Mouse (Mus musculus) right cerebral cortex, postnatal 36 days (tissue): ENCODE results near the gene Thrsp.
"Not testable (repeated sequence)": the region's sequence is repeated elsewhere in the genome, so short reads cannot be mapped to it uniquely, and the experiment has no call there.

ENCODE experiments used
- DNase-seq, 2 experiments: peaks; one replicate each; pipeline ENCODE4 v3.0.0; 2022; ENCODE audit warnings: low spot score in 2 of 2, mixed read lengths in 1 of 2

Thrsp gene

DNA sequence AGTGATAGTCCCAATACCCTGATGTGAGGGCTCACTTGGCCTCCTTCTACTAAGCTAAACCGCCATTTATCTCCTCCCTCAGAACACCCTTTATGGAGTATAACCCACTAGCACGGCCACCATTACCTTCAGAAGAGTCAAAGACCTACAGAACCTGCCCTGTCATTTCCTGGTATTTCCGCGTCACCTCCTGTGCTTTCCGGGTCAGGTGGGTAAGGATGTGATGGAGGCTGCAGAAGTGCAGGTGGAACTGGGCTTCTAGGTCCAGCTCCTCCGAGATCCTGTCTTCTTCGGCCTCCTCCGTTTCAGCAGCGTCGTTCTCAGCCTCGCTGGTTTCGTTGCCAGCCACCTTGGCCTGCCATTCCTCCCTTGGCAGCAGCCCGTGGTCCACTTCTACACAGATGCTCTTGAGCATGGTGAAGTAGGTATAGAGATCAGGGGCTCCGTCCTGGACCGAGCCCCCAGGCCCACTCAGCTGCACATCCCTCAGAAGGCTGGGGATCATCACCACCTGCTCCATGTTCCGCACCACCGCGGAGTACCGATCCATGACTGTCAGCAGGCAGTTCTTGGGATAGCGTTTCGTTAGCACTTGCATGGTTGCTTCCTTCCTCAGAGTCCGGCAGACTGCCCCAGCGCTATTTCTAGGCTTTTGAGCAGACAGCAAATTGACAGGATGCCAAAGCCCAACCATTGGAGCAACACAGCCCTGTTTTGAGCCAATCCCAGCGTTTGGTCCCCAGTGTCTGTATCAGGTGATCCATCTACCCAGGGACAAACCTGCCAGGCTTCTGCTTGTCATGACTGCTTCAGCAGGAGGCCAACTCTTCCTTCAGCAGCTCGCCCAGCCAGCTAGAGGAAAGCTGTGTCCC lies at the start of gene Thrsp:
Gene Thrsp, minus strand, starts transcription at position 825 of the 872 bp plus-strand sequence.
- DNase-seq, result peak; percentile 61 to 77

DNA sequence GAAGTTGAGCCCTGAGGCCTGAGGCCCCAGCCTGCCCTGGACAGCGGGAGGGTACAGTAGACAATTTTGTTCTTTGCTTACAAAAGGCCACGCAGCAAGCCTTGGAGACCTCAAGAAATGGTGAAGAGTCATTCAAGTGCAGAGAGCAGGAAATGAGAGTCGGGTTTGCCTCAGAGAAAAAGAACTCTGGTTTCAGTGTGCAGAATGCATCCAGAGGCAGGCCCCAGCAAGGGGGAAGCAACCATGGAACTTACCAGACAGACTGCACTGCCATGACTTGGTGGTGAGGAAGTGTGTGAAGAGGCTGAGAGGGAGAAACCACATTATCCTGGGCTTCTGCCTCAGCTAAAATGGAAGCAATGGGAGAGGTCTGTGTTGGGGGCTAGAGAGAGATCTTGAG lies 38.0 kb upstream of the Thrsp start:
- DNase-seq, result no peak

DNA sequence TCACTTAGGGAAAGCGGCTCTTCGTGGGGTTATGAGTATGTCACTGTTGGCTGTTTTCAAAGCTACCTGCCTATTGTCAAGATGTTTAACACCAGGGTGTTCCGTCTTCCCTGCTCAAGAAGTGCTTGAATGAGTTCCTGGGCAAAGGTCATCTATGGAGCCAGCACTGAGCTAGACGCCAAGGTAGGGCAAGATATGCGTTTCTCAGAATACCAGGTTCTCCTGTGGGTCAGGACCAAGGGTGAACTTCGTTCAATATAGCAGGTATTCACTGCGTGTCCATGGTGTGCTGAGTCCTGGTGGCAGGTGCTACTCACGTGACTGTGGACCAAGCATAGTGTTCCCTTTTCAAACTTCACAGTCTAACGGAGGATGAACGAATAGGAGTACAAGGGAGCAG lies 37.3 kb upstream of the Thrsp start:
- DNase-seq, result no peak

DNA sequence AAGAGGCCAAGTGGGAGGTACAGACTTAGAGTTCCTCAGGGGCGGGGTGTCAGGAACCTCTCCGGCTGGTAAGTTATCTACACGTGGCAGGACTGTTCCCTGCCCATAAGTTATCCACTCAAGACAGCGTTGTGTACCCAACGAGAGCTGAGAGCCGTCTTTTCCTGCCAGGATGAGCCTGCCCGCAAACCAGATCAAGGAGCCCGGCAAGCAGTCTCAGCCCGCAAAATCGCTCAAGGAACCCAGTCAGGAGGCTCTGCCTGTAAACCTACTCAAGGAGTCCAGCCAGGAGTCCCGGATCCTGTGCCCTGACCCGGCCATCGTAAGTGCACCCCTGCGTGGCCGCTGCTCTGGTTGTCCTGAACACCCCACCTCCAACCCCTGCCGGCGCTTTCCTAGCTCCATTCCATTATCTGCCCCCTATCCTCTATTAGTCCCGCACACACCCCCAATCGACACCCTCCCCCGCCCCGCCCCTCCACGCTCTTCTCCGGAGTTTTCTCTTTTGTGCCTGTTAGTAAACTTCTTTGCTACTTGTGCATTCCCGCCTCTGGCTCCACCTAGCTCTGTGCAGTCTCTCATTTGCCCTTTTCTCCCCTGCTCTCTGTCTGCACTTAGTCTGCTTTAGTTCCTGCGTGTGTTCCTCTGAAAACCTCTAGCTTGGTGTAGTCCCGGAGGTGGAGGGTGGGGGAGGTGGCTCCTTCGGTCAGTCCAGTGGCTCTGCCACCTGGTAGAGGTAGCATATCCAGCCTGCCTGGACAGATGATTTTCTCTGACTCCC lies 35.8 kb upstream of the Thrsp start:
- no peak for DNase-seq

DNA sequence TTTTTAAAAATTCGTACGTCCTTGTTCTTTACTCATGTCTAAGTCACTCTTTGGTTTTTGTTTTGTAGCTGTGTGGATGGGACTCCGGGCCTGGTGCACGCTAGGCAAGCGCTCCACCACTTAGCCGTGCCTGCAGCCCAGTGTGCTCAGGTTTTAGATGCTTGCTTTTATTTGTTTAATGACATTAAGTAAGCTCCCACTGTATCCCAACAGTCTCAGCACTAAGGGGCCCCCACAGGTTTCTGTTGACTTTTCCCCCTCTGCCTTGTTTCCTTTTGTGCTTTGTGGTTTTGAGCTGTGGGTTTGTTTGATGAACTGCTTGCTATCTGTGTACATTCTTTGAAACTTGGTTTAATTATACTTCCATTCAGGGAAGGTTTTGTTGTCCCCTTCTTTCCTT lies 34.7 kb upstream of the Thrsp start:
- no peak for DNase-seq

DNA sequence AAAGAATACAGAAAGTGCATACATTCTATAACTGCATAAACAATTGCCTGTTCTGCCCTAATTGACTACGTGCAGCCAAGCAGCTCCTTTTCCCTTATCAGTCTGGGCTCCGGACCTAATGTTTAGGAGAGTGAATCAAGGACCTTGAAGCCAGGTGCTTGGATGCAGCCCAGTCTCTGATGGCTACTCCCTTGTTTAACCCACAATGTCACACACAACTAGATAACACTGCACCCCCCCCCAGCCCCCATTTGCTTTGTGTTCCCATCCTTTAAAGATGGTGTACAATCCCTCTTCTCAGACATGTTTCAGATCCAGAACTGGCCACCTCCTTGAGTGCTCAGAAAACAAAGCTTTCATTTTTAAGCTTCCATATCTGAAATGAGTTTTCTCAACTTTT lies 33.5 kb upstream of the Thrsp start, which contains the start of gene Kctd14:
Gene Kctd14, plus strand, starts transcription at position 301 of the 400 bp plus-strand sequence.
- not testable (repeated sequence) for DNase-seq

DNA sequence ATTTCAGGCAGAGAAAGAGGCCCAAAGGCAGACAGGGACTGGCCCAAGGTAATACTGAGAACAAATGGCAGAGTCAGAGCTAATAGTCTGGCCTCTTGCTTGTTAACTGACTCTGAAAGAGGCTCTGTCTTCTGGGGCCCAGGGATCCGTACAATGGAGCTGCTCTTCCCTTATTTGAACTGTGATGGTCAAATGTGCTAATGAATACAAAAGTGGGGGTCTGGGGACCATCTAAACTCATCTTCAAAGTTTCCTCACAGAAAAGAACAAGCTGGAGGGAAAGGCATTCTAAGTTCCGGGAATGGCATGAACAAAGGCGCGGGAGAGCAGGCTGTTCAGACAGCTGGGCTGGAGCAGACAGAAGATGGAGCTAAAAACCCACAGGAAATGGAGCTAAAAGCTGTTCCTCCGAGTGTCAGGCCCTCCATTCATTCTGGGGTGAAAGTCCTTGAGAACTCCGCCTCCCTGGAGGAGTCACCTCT lies 29.6 kb upstream of the Thrsp start:
- DNase-seq, result peak; percentile 9 to 11

DNA sequence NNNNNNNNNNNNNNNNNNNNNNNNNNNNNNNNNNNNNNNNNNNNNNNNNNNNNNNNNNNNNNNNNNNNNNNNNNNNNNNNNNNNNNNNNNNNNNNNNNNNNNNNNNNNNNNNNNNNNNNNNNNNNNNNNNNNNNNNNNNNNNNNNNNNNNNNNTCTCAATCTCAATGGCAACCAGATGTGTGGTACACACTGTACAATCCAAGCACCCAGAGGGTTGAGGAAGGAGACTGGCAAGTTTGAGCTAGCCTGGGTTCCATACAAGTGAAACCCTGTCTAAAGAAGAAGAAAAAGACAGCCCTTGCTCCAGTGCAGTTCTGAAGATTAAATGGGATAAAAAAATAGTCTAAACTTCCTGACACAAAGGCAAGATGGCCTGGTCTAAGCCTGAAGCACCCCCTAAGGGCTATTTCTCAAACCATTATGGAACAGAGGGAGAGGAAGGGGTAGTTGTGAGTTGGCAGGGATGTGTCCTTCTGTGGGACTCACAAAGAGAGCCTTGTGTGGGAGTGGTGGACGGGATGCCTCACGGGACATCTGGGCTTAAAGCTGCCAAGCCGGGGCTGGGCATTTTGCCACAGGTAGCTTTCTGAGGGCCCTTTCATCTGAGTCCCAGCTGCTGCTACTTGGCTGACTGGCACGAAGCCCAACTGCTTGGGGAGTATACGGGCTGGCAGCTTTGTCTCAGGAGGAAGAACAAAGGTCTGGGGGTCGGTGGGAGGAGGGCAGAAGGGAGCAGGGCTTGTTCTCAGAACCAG lies 28.8 kb upstream of the Thrsp start:
- DNase-seq, result peak; percentile 88

DNA sequence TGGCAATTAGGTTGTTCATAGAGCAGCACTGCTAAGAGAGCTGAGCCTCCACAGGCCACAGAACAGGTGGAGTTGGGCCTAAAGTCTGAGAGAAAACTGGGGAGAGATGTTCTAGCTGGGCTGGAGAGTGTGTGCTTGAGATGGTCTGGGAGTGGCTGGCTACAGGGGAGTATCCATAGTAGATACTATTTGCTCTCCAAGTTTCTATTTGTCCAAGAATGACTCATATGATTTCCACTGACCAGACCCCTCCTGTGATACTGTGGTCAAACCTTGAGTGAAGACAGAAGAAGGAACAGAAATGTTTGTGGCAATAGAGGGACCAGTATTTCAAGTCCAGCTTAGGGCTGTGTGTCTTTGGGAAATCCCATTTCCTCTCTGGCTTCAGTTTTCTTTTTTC lies 21.5 kb upstream of the Thrsp start:
- DNase-seq, result no peak

DNA sequence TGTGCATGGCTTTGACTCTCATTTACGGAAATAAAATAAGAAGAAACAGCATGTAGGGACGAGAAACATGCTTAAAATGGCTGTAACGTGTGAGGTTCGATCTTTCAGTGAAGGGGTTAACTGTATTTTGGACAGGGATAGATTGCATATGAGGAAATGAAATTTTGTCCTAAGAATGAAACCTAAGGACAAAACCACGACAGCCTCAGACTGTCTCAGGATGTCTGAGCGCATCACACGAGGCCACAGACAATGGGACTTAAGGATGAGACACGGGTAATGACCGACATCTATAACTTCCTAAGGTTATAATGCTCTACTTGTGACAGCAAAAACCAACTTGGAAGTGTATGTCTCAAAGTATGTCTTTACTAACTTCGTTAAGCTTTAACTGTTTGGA lies 17.0 kb upstream of the Thrsp start:
- no peak for DNase-seq

DNA sequence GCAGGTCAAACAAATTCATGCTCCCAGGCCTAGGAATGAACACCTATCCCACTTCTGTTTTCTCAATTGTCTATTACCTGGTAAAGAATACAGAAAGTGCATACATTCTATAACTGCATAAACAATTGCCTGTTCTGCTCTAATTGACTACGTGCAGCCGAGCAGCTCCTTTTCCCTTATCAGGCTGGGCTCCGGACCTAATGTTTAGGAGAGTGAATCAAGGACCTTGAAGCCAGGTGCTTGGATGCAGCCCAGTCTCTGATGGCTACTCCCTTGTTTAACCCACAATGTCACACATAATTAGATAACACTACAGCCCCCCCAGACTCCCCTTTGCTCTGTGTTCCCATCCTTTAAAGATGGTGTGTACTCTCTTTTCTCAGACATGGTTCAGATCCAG lies 16.0 kb upstream of the Thrsp start:
- DNase-seq, result not testable (repeated sequence)

DNA sequence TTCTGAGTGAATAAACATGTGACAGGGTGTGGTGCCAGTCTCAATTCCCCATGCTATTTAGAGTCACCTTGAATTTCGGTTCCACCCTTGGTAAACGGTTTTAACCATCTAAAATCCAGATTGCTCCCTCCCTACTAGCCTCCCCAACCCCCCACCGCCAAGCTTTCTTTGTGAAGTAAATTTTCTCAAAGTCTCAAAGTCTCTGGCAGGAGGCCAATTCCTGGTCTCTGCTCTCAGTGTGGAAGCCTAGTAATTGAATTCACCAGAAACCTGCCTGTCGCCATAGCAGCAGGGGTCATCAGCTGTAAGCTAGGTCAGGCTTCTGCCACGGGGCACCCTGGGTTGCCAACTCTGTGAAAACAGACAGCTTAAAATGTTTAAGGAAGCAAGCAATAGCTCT lies 12.2 kb upstream of the Thrsp start:
- no peak for DNase-seq

DNA sequence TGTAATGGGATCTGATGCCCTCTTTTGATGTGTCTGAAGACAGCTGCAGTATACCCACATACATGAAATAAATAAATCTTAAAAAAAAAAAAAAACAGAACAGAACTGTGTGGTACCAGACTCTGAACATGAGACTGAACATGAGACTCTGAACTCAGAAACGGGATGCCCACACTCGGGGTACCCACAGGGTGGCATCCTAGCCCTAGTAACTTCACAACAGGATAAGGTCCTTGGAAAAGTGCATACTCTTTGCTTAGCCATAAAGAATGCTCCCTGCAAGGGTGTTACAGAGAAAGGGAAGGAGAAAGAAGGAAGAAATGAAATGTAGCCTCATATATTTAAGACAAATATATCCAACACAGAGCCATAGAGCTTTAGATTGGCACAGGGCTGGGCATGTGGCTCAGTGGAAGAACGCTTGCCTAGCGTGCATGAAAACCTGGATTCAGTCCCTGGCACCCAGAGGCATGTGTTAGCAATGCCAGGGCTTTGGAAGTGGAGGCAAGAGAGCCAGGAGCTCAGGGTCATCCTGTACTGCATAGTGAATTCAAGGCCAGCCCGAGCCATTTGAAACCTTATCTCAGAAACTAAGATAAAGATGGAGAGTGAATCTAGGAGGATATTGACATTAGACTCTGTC lies 10.4 kb upstream of the Thrsp start:
- DNase-seq, result no peak

DNA sequence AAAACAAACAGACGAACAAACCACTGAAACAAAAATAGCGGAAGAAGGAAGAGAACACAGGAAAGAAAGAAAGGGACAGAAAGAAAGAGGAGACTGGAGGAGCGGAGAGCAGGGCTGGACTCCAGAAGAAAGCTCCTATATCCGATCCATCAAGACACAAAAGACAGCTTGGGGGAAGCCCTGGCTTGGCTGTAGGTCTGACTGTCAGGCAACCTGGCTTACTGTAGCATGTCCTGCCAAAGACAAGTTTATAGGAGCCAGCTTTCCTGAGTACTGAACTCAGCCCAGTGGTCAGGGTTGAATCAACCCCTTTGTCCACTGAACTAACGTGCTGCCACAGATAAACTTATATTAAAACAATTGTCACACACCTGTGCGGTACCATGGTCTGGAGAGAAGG lies 9.8 kb upstream of the Thrsp start:
- no peak for DNase-seq

DNA sequence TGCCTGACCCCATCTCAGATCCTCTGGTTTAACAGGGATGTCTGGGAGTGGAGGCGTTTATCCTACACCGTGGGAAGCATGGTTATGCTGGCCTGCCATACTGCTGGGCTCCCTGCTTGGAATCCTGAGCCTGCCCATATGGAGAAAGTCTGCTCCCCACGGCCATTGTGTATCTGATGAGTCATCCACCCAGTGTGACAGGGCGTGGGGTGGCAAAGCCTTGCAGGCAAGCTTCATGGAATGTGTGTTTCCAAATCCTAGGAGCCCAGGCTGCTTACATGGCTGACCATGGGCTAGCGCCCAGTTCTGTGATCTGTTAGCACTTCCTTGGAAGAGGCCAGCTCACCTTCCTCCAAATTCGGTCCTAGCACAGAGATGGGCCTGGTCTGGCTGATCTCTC lies 9.0 kb upstream of the Thrsp start:
- DNase-seq, result no peak

DNA sequence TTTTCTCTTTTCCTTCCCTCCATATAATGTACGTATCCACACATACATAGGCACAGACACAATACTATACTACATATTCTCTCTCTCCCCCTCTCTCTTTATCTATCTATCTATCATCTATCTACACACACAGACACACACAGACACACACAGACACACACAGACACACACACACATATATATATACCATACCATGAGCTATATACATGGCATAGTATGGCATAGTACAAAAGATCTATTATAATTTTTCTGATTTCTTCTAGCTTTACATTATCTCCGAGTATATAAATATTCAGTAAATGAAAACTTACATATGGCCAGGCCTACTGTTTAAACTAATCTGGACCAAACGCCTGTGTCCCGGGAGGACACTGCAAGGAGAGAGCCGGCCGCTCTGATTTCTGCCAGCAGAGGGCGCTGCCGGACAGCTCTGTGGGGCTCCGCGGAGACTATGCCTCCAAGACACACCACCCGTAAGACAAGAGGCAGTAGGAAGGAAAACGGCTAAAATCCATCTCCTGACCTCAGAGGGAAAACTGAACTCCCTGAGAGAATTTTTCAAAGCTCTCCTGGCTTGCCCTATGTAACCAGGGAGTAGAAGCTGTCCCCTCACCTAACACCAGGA lies 7.2 kb upstream of the Thrsp start:
- peak; percentile 73 to 79 for DNase-seq

DNA sequence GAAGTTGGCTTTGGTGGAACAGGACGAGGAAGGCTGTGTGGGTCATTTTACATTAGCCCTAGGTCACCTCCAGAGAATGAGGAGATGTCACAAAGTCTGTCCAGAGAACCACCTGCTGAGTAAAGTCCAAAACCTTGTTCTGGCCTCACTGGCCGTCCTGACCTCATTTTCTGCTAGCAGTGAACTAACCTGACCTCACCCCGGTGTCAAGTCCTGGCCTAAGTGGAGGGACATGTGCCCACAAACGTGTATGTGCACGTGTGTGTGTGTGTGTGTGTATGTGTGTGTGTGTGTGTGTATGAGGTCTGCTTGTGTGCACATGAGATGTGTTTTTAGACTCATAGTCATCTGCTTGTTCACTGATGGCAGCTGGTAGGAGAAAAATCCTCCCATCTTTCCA lies 6.2 kb upstream of the Thrsp start:
- no peak for DNase-seq

DNA sequence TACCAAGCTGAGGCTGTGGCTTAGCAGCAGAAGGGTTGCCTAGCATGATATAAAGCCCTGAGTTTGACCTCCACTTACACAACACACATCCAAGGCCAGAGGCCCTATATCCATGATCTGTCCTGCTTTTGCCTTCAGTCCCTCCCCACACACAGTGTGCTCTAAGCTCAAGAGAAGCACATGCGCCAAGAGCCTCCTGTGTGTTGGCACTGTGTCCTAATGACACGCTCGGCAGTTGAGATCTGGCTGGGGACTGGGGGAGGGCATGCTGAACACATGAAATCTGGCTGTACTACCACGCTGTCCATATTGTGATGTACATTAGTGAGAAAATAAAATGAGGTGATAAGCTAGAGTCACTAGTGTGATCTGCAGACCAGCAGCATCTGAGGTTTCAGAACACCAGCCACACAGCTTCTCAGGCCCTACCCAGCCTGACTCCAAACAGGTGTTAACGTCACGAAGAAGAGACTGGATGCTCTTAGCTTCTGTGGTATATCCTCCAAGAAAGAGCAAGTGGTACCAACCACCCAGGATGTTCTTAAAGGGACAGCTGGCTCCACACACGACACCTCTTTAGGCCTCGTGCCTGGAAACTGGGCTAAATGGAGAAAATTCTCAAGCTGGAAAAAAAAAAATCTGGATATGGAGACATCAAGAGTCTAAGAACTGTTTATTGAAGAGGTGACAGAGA lies 3.6 kb upstream of the Thrsp start:
- no peak for DNase-seq

DNA sequence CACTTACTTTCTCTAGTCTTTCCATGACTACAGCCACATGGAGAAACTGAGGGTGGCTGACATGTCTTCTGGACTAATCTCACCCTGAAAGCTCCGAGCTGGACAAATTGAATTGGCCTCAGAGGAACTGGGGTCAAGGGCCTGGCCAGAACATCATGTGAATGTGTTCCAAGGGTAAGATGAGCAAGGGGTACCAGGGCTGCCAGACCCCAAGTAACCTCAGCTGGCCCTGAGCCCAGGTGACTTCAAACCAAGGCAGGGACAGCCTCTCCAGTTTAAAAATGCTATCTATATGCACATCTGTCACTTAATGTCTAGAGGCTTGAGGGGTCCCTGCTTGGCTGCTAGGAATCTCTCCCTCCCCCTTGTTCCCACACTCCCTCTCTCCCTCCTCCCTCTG lies 2.9 kb upstream of the Thrsp start:
- no peak for DNase-seq

DNA sequence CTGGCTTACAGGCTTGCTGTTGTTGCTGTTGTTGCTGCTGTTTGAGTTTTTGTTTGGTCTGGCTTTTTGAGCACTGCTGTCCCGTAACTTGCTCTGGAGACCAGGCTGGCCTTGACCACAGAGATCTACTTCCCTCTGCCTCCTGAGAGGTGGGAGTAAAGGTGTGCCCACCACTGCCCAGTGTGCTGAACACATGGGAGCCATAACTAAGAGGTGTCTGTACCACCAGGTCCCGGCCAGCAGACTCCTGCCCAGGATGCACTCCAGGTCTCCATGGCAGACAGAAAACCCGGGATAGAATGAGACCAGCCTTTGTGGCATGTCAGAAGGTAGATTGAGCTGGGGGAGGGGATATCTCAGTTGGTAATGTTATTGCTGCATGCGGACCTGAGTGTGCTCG lies 1.6 kb upstream of the Thrsp start:
- DNase-seq, result no peak

DNA sequence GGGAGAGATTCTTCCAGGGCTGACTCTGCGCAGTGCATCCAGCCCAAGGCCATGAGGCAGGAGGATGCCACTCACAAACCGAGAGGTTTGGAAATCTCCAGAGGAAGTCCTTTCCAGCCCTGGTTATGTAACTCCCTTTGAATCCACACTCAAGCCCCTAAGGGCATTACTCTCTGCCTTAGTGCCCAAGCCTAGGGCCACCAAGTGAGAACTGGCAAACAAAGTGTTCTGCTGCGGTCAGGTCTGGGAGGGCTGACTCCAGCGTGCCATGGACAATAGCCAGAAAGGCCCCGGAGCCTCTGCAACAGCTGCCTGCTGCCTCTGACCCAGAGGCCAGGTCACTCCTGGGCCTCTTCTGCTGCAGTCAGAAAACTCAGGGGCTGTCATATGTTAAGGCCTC lies 1.2 kb upstream of the Thrsp start:
- no peak for DNase-seq
